Mouse (Mus musculus) intestine, postnatal 0 days (tissue): Measurements from ENCODE around the gene 3110009E18Rik. TPM values are rescaled to one million over a fixed set of nuclear protein-coding genes. Genes with fewer than 3 reads are reported as not detected.

Experiments
- ATAC-seq: fragments of 200-750 bp; cut with Nextera tagmentation; 2 replicates; pipeline ENCODE4 v1.8.0; 2017; ENCODE audit warnings: mild to moderate bottlenecking, moderate TSS enrichment, moderate library complexity
- H3K27ac ChIP-seq: fragments of 300-500 bp; sonication (generic); 2 replicates; pipeline ENCODE4 v1.5.1; 2014; ENCODE audit warnings: mild to moderate bottlenecking, low read depth, low read length, moderate library complexity
- H3K27me3 ChIP-seq: fragments of 300-500 bp; sonication (generic); replicated peaks from 2 replicates; pipeline ENCODE4 v1.6.1; 2014; ENCODE audit warnings: low read length, mixed read lengths; ENCODE audit not compliant: control insufficient read depth, insufficient read depth
- H3K36me3 ChIP-seq: fragments of 300-500 bp; sonication (generic); 2 replicates; pipeline ENCODE4 v1.6.1; 2014; ENCODE audit warnings: mild to moderate bottlenecking, moderate library complexity; ENCODE audit not compliant: control insufficient read depth, insufficient read depth
- H3K4me1 ChIP-seq: fragments of 300-500 bp; sonication (generic); replicated peaks from 2 replicates; pipeline ENCODE4 v1.6.1; 2014; ENCODE audit warnings: antibody characterized with exemption, low read length, mixed read lengths; ENCODE audit not compliant: control insufficient read depth, insufficient read depth
- H3K4me2 ChIP-seq: fragments of 300-500 bp; sonication (generic); replicated peaks from 2 replicates; pipeline ENCODE4 v1.6.1; 2014; ENCODE audit warnings: low read depth, mild to moderate bottlenecking, moderate library complexity
- H3K4me3 ChIP-seq: fragments of 300-500 bp; sonication (generic); 2 replicates; pipeline ENCODE4 v1.5.1; 2014; ENCODE audit warnings: low read depth, low read length
- H3K9ac ChIP-seq: fragments of 300-500 bp; sonication (generic); 2 replicates; pipeline ENCODE4 v1.6.1; 2014; ENCODE audit warnings: mild to moderate bottlenecking, low read depth, low read length
- H3K9me3 ChIP-seq: fragments of 300-500 bp; sonication (generic); 2 replicates; pipeline ENCODE4 v1.6.1; 2016; ENCODE audit warnings: mixed run types; ENCODE audit not compliant: control insufficient read depth
- CTCF ChIP-seq: sonication (generic); IDR thresholded peaks from 2 replicates; pipeline ENCODE4 v1.5.1; 2016; ENCODE audit warnings: low read depth, mild to moderate bottlenecking, control low read depth, antibody characterized with exemption, moderate library complexity
- WGBS: fragments of 180-500 bp; shearing (Covaris S2); extraction: QIAGEN DNeasy Blood & Tissue Kit; methylation state at CpG from one replicate; pipeline ENCODE4 v1.1.7; 2014; 5-methylcytosine and 5-hydroxymethylcytosine counted together
- polyA plus RNA-seq: library from polyadenylated mRNA; unstranded; fragments of >200 nt; fragmentation: Nextera tagmentation; extraction: Ambion mirVana; gene quantifications from 2 replicates; pipeline ENCODE4 v1.2.1, GENCODE M21; 2015

Gene 3110009E18Rik
- polyA plus RNA-seq, 1 experiment from 2014 or later, result 8.7 TPM

DNA sequence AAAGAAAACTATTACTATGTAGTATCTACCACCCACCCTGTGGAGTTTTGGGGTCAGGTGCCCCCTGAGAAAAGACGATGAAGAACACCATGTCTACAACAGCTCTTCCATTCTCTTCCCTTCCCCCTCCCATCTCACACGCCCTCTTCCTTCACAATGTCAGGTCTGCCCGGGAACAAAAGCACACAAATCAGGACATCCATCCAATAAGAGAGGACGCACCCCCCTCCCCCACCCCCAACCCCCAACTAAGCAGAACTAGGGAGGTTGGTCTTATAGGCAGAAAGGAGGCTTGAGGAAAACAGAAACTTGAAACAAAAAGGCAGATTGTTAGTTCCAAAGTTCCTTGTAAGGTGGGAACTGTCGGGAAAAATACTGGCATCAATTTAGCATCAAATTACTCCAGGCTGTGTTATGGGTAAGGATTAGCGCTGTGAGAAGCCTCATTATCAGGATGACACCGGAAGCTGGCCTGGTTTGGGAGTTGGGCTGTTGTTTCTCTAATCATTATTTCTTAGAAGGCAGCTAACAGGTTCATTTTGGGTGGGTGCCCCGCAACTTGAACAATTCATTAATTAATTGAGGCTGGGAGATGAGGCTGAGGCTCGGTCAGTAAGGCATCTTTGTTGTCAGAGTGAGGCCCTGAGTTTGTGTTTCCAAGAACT, 43.1 kb upstream of the 3110009E18Rik start:
- WGBS, result 41% methylated on average over 9 of the region's 9 CpGs
- Histone ChIP-seq H3K36me3 (no peaks in the 10 kb centered on the region), H3K4me1 (peaks cover 6% of the 10 kb centered on the region), H3K4me3 (no peak overlapping the region), H3K27ac (no peak overlapping the region), H3K9me3 (no peaks in the 10 kb centered on the region), H3K27me3 (no peaks in the 10 kb centered on the region), H3K9ac (no peak overlapping the region), H3K4me2 (no peak overlapping the region)
- TF ChIP-seq CTCF, result no peak
- no peak for ATAC-seq

DNA sequence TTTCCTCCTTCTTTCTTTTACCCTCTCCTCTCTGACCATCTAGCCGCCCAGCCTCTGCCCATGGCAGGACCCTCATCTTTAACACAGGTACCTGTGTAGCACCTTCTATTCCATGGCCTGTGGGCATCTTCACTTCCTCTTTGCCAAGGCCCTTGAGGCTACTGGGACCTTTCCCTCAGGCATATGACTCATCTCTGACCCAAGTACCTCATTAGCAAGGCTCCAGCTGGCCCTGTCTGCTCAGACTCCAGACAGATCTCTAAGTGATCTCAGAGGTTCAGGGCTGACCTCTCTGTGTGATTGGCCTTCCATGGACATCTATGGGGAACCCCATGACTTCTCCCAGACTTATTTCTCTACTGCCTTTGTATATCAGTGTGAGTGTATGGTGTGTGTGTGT, 40.4 kb upstream of the 3110009E18Rik start:
- Histone ChIP-seq H3K4me1 (no peaks in the 10 kb centered on the region; the same call in 1 of the 2 replicates), H3K9ac (no peak overlapping the region), H3K36me3 (no peaks in the 10 kb centered on the region), H3K4me3 (no peak overlapping the region), H3K9me3 (no peaks in the 10 kb centered on the region), H3K4me2 (no peak overlapping the region), H3K27me3 (no peaks in the 10 kb centered on the region), H3K27ac (no peak overlapping the region)
- WGBS, result 95% methylated on average over 1 of the region's 1 CpGs
- no peak for TF ChIP-seq CTCF
- no peak for ATAC-seq

DNA sequence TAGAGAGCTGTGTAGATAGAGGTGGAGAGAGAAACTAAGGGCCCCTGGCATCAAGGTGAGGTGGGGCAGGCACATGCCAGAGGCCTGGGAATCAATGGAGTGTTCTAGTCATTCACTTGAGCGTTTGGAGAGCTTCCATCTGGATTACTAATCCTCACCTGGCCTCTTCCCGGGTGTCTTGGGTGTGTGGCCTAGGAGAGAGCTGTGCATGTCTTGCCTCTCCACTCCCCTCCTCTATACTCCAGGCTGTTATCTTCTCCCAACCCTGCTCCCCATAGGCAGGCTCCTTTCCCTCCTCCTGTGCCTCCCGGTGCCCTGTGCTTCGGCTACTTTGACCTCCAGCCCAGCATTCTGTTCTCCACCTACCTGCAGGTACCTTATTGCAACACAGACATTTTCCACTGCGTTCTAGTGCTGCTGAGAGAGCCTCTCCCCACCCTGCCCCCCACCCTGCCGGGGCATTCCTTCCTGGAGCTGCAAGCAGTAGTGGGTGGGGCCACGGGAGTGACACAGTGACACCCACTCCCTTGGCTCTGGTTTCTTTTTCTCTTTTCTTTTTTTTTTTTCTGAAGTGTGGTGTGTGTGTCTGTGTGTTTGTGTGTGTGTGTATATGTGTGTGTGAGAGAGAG, 37.9 kb upstream of the 3110009E18Rik start:
- peak overlapping the region; percentile 84 for H3K27ac ChIP-seq
- peak overlapping the region; percentile 45 for H3K4me2 ChIP-seq
- H3K4me1 ChIP-seq, result no peaks in the 10 kb centered on the region; the same call in 1 of the 2 replicates
- H3K9ac ChIP-seq, result 0 out of 2 replicates have a peak overlapping the region, but pooled peaks have one; percentile 3
- H3K36me3 ChIP-seq, result no peaks in the 10 kb centered on the region
- WGBS, result 9% methylated on average over 7 of the region's 7 CpGs
- H3K4me3 ChIP-seq, result no peak overlapping the region
- TF ChIP-seq CTCF, result peak; percentile 18; the same call in 1 of the 2 replicates
- no peaks in the 10 kb centered on the region for H3K9me3 ChIP-seq
- no peaks in the 10 kb centered on the region for H3K27me3 ChIP-seq
- ATAC-seq, result peak; percentile 89

DNA sequence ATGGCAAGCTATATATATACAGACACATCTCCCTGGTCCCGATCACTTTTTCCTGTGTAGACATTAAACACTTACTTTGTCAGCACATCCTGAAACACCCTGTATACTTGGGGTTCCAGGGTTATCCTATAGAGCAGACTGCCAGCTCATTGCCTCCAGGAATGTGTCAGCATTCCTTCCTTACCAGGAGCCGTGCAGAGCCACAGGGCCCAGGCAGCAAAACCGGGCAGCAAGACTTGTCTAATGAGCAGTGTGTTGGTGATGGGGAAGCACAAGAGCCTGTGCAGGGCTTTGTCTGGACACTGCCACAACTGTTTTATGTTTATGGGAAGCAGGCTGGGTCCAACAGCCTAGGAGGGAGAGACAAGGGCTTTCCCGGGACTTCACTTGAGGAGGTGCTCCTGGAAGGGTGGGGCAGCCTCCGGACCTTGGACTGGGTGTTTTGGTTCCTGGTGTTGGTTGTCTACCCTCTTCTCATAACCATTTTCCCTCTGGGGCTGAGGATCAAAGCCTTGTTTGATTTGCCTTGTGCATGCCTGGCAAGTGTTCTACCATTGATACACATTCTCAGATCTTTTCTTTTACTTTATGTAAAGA, 37.0 kb upstream of the 3110009E18Rik start:
- peak overlapping the region; percentile 84 for H3K27ac ChIP-seq
- no peaks in the 10 kb centered on the region; the same call in 1 of the 2 replicates for H3K4me1 ChIP-seq
- ATAC-seq, result peak; percentile 74
- peak overlapping the region; percentile 45; the same call in 1 of the 2 replicates for H3K4me2 ChIP-seq
- H3K36me3 ChIP-seq, result no peaks in the 10 kb centered on the region
- no peak overlapping the region for H3K9ac ChIP-seq
- H3K4me3 ChIP-seq, result no peak overlapping the region
- H3K9me3 ChIP-seq, result no peaks in the 10 kb centered on the region
- TF ChIP-seq CTCF, result no peak
- WGBS, result 17% methylated on average over 5 of the region's 5 CpGs
- H3K27me3 ChIP-seq, result no peaks in the 10 kb centered on the region

DNA sequence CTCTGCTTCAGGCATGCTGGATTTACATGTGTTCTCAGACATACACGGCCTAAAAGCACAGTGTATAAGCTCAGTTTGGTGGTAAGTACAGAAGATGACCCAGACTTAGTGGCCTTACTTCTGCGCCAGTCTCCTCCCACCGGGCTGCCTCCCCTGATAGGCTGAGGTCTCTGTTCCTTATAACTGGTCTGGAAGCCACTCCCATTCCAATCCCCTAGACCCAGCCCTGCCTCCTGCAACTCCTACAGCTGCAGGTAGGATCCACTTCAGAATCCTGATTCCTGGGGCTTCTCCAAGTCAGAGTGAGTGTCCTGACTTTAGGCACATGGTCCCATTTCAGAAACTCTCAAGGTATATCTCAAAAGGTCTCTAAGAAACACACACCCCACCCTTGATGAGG, 35.3 kb upstream of the 3110009E18Rik start:
- no peaks in the 10 kb centered on the region; the same call in 1 of the 2 replicates for H3K4me1 ChIP-seq
- H3K36me3 ChIP-seq, result no peaks in the 10 kb centered on the region
- 0 out of 2 replicates have a peak, but pooled peaks have one; percentile 21 for ATAC-seq
- H3K4me3 ChIP-seq, result no peak overlapping the region
- WGBS, result 47% methylated on average over 3 of the region's 3 CpGs
- peak; percentile 11; the same call in 1 of the 2 replicates for TF ChIP-seq CTCF
- H3K9ac ChIP-seq, result no peak overlapping the region
- no peaks in the 10 kb centered on the region for H3K9me3 ChIP-seq
- H3K4me2 ChIP-seq, result no peak overlapping the region; the same call in 1 of the 2 replicates
- peak overlapping the region; percentile 36 for H3K27ac ChIP-seq
- no peaks in the 10 kb centered on the region for H3K27me3 ChIP-seq

DNA sequence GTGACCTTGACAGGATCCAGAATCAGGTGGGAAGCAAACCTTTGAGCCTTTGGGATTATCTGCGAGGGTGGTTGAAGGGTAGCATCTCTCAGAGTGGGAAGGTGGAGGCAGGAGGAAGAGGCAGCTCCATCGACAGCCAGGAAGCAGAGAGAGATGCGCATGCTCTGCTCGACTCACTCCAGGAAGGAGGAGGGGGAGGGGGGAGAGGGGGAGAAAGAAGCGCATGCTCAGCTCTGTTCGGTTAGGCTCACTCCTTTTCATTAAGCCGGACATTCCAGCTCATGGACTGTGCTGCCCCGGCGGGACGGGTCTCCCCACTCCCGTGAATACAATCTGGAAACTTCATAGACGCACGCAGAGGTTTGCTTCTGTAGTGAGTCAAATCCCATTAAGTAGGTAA, 34.3 kb upstream of the 3110009E18Rik start:
- no peaks in the 10 kb centered on the region; the same call in 1 of the 2 replicates for H3K4me1 ChIP-seq
- H3K4me3 ChIP-seq, result no peak overlapping the region
- H3K27ac ChIP-seq, result no peak overlapping the region
- H3K27me3 ChIP-seq, result no peaks in the 10 kb centered on the region
- no peak for TF ChIP-seq CTCF
- no peak for ATAC-seq
- H3K9ac ChIP-seq, result no peak overlapping the region
- no peaks in the 10 kb centered on the region for H3K36me3 ChIP-seq
- H3K4me2 ChIP-seq, result peak overlapping the region; percentile 6; the same call in 1 of the 2 replicates
- no peaks in the 10 kb centered on the region for H3K9me3 ChIP-seq
- 70% methylated on average over 13 of the region's 13 CpGs for WGBS
